Mouse (Mus musculus) left cerebral cortex, postnatal 36 days (tissue): ENCODE results near the gene Taar4. TPM values are rescaled to one million over a fixed set of nuclear protein-coding genes. Genes with fewer than 3 reads are reported as not detected.

Experiments used
- DNase-seq, 2 experiments: peaks; one replicate each; pipeline ENCODE4 v3.0.0; 2021 to 2022; ENCODE audit warnings: low spot score in 2 of 2, mixed read lengths in 1 of 2
- intact Hi-C: fragments of 180-260 bp; cut with DNase I; formaldehyde crosslinking; loops from one replicate; pipeline ENCODE4 v1.15.1; 2025
- total RNA-seq, 2 experiments: library from RNA; stranded (reverse); gene quantifications; 2 replicates each; pipeline ENCODE4 v1.2.3; 2021

Taar4 gene
- total RNA-seq, 2 experiments from 2014 or later = not detected

- intact Hi-C loops = no loop called here
- DNase-seq = no peak
Observed at GRCm38 (mm10) chr10:23999639-24000038, 39.3 kb downstream of the Taar4 start, which contains the start of gene Taar7b. Gene Taar7b (plus strand): TSS chr10:23999939.

GRCm38 (mm10) chr10:24006442-24006841 is 46.1 kb downstream of the Taar4 start:
- no peak for DNase-seq
- intact Hi-C loops = no loop called here

- intact Hi-C loops = no loop called here
- no peak for DNase-seq
Observed at GRCm38 (mm10) chr10:24007034-24007433, 46.7 kb downstream of the Taar4 start.

GRCm38 (mm10) chr10:24008143-24008542 is 47.8 kb downstream of the Taar4 start:
- no peak for DNase-seq
- intact Hi-C loops = no loop called here

Other genes with a start within 250 kb of the Taar4 start
- gene Rps12, start 173.2 kb upstream of the Taar4 start, total RNA-seq = 100 to 1,000 TPM; 152 to 199 TPM
- gene Slc18b1, start 163.5 kb upstream of the Taar4 start, total RNA-seq = 10 to 100 TPM; 17.3 to 25.0 TPM
- under 1 TPM in 1 of 2 experiments, not detected in 1; 0.29 TPM for gene Vnn3, start 109.0 kb upstream of the Taar4 start, total RNA-seq
- gene Vnn1, start 65.8 kb upstream of the Taar4 start, total RNA-seq = under 1 TPM in 1 of 2 experiments, not detected in 1; 0.22 TPM
- not detected for gene Taar1, start 40.1 kb upstream of the Taar4 start, total RNA-seq
- gene Taar2, start 21.9 kb upstream of the Taar4 start, total RNA-seq = not detected
- not detected for gene Taar3, start 10.9 kb upstream of the Taar4 start, total RNA-seq
- not detected for gene Taar5, start 10.2 kb downstream of the Taar4 start, total RNA-seq
- not detected for gene Taar6, start 25.2 kb downstream of the Taar4 start, total RNA-seq
- gene Taar7a, start 33.0 kb downstream of the Taar4 start, total RNA-seq = not detected
- gene Taar7b, start 39.4 kb downstream of the Taar4 start, total RNA-seq = not detected
- gene Taar7d, start 66.7 kb downstream of the Taar4 start, total RNA-seq = not detected
- gene Taar7e, start 77.1 kb downstream of the Taar4 start, total RNA-seq = not detected
- not detected for gene Taar7f, start 89.0 kb downstream of the Taar4 start, total RNA-seq
- not detected for gene Taar8a, start 116.0 kb downstream of the Taar4 start, total RNA-seq
- gene Taar8b, start 131.8 kb downstream of the Taar4 start, total RNA-seq = not detected
- not detected for gene Taar8c, start 141.4 kb downstream of the Taar4 start, total RNA-seq
- not detected for gene Taar9, start 149.0 kb downstream of the Taar4 start, total RNA-seq
- 100 to 1,000 TPM; 136 to 139 TPM for gene Stx7, start 188.8 kb downstream of the Taar4 start, total RNA-seq